Mouse (Mus musculus): ENCODE data around the gene Gm45234. TPM values are rescaled to one million over a fixed set of nuclear protein-coding genes. Genes with fewer than 3 reads are reported as not detected.
A peak's percentile ranks its signal among the peaks of the same experiment; 100 is the strongest.

Gm45234 gene
- polyA plus RNA-seq, 1 experiment from 2014 or later, result not detected

GRCm38 (mm10) chr6:124732476-124733370, 23.1 kb downstream of the Gm45234 start:
- no peak overlapping the region; the same call in 1 of the 2 replicates for H3K9ac ChIP-seq
- ATAC-seq (ENCODE audit: low FRiP score, low read depth), result no peak
- H3K4me1 ChIP-seq, result 0 out of 2 replicates have a peak, but pooled peaks cover 5% of the 10 kb centered on the region
- H3K4me2 ChIP-seq (replicated peaks), result no peak overlapping the region
- H3K27ac ChIP-seq, result no peak overlapping the region
- H3K27me3 ChIP-seq (replicated peaks), result no peaks in the 10 kb centered on the region
- H3K36me3 ChIP-seq, result no peaks in the 10 kb centered on the region
- 0 out of 2 replicates have a peak overlapping the region, but pooled peaks have one; percentile 2 for H3K4me3 ChIP-seq
- no peaks in the 10 kb centered on the region for H3K9me3 ChIP-seq
- 51% methylated on average over 19 of the region's 19 CpGs for WGBS

- H3K27me3 ChIP-seq (replicated peaks), result no peaks in the 10 kb centered on the region
- no peak overlapping the region for H3K4me3 ChIP-seq
- H3K27ac ChIP-seq, result no peak overlapping the region
- no peak overlapping the region for H3K9ac ChIP-seq
- H3K36me3 ChIP-seq, result no peaks in the 10 kb centered on the region
- WGBS, result 88% methylated on average over 7 of the region's 7 CpGs
- no peak for ATAC-seq (ENCODE audit: low FRiP score, low read depth)
- H3K4me1 ChIP-seq, result 0 out of 2 replicates have a peak, but pooled peaks cover 5% of the 10 kb centered on the region
- no peak overlapping the region for H3K4me2 ChIP-seq (replicated peaks)
- no peaks in the 10 kb centered on the region for H3K9me3 ChIP-seq
These were observed 24.8 kb downstream of the Gm45234 start for GRCm38 (mm10) chr6:124731038-124731437.

- H3K4me2 ChIP-seq (replicated peaks), result no peak overlapping the region
- no peaks in the 10 kb centered on the region for H3K27me3 ChIP-seq (replicated peaks)
- no peak overlapping the region for H3K27ac ChIP-seq
- WGBS, result 81% methylated on average over 8 of the region's 8 CpGs
- H3K9ac ChIP-seq, result no peak overlapping the region
- no peak overlapping the region for H3K4me3 ChIP-seq
- H3K36me3 ChIP-seq, result no peaks in the 10 kb centered on the region
- H3K9me3 ChIP-seq, result no peaks in the 10 kb centered on the region
- 0 out of 2 replicates have a peak, but pooled peaks cover 5% of the 10 kb centered on the region for H3K4me1 ChIP-seq
- no peak for ATAC-seq (ENCODE audit: low FRiP score, low read depth)
These were observed 25.7 kb downstream of the Gm45234 start for GRCm38 (mm10) chr6:124729850-124730705.

- no peaks in the 10 kb centered on the region for H3K9me3 ChIP-seq
- WGBS, result 93% methylated on average over 10 of the region's 10 CpGs
These were observed 27.2 kb downstream of the Gm45234 start for GRCm38 (mm10) chr6:124728621-124729020.

GRCm38 (mm10) chr6:124724472-124724871, 31.3 kb downstream of the Gm45234 start:
- no peak for ATAC-seq (ENCODE audit: low FRiP score, low read depth)
- H3K4me3 ChIP-seq, result no peak overlapping the region
- 86% methylated on average over 10 of the region's 10 CpGs for WGBS

More at GRCm38 (mm10) chr6:124728621-124729020, 27.2 kb downstream of the Gm45234 start:
- no peak for ATAC-seq (ENCODE audit: low FRiP score, low read depth)
- Histone ChIP-seq H3K9ac (no peak overlapping the region), H3K4me3 (no peak overlapping the region), H3K4me2 (replicated peaks) (no peak overlapping the region), H3K4me1 (0 out of 2 replicates have a peak, but pooled peaks cover 5% of the 10 kb centered on the region), H3K36me3 (no peaks in the 10 kb centered on the region), H3K27me3 (replicated peaks) (no peaks in the 10 kb centered on the region), H3K27ac (no peak overlapping the region)

GRCm38 (mm10) chr6:124723541-124723940, 32.3 kb downstream of the Gm45234 start:
- 79% methylated on average over 8 of the region's 8 CpGs for WGBS

More at GRCm38 (mm10) chr6:124724472-124724871, 31.3 kb downstream of the Gm45234 start:
- no peak overlapping the region for H3K27ac ChIP-seq
- H3K27me3 ChIP-seq (replicated peaks), result no peaks in the 10 kb centered on the region
- no peak overlapping the region for H3K4me2 ChIP-seq (replicated peaks)
- H3K9ac ChIP-seq, result no peak overlapping the region
- no peaks in the 10 kb centered on the region for H3K9me3 ChIP-seq
- H3K36me3 ChIP-seq, result no peaks in the 10 kb centered on the region
- no peaks in the 10 kb centered on the region for H3K4me1 ChIP-seq

GRCm38 (mm10) chr6:124722876-124723473, 32.8 kb downstream of the Gm45234 start:
- 83% methylated on average over 6 of the region's 6 CpGs for WGBS
- no peaks in the 10 kb centered on the region for H3K9me3 ChIP-seq
- H3K27ac ChIP-seq, result no peak overlapping the region
- no peak for ATAC-seq (ENCODE audit: low FRiP score, low read depth)
- H3K4me3 ChIP-seq, result no peak overlapping the region
- H3K4me1 ChIP-seq, result no peaks in the 10 kb centered on the region
- peaks cover under 1% of the 10 kb centered on the region for H3K36me3 ChIP-seq
- H3K27me3 ChIP-seq (replicated peaks), result no peaks in the 10 kb centered on the region
- no peak overlapping the region for H3K9ac ChIP-seq
- no peak overlapping the region for H3K4me2 ChIP-seq (replicated peaks)

More at GRCm38 (mm10) chr6:124723541-124723940, 32.3 kb downstream of the Gm45234 start:
- no peak overlapping the region for H3K9ac ChIP-seq
- H3K4me2 ChIP-seq (replicated peaks), result no peak overlapping the region
- no peak overlapping the region for H3K4me3 ChIP-seq
- no peaks in the 10 kb centered on the region for H3K9me3 ChIP-seq
- H3K36me3 ChIP-seq, result no peaks in the 10 kb centered on the region
- no peak for ATAC-seq (ENCODE audit: low FRiP score, low read depth)
- no peaks in the 10 kb centered on the region for H3K27me3 ChIP-seq (replicated peaks)
- H3K4me1 ChIP-seq, result no peaks in the 10 kb centered on the region
- H3K27ac ChIP-seq, result no peak overlapping the region

GRCm38 (mm10) chr6:124720904-124721303, 34.9 kb downstream of the Gm45234 start:
- Histone ChIP-seq H3K27ac (no peak overlapping the region), H3K4me2 (replicated peaks) (no peak overlapping the region), H3K36me3 (peaks cover 21% of the 10 kb centered on the region), H3K9me3 (no peaks in the 10 kb centered on the region), H3K4me3 (no peak overlapping the region), H3K27me3 (replicated peaks) (no peaks in the 10 kb centered on the region), H3K4me1 (no peaks in the 10 kb centered on the region), H3K9ac (no peak overlapping the region)
- WGBS, result 64% methylated on average over 11 of the region's 11 CpGs
- ATAC-seq (ENCODE audit: low FRiP score, low read depth), result no peak

- no peaks in the 10 kb centered on the region for H3K4me1 ChIP-seq
- no peak overlapping the region for H3K27ac ChIP-seq
- no peak overlapping the region for H3K9ac ChIP-seq
- no peak overlapping the region for H3K4me3 ChIP-seq
- H3K36me3 ChIP-seq, result peaks cover 35% of the 10 kb centered on the region
- 75% methylated on average over 7 of the region's 7 CpGs for WGBS
- H3K27me3 ChIP-seq (replicated peaks), result no peaks in the 10 kb centered on the region
- H3K9me3 ChIP-seq, result no peaks in the 10 kb centered on the region
- no peak overlapping the region for H3K4me2 ChIP-seq (replicated peaks)
- no peak for ATAC-seq (ENCODE audit: low FRiP score, low read depth)
These were observed 36.4 kb downstream of the Gm45234 start for GRCm38 (mm10) chr6:124719354-124719978.

- H3K9me3 ChIP-seq, result no peaks in the 10 kb centered on the region
- peaks cover 6% of the 10 kb centered on the region for H3K4me1 ChIP-seq
- H3K4me3 ChIP-seq, result no peak overlapping the region
- no peak overlapping the region for H3K9ac ChIP-seq
- no peaks in the 10 kb centered on the region for H3K27me3 ChIP-seq (replicated peaks)
- no peak overlapping the region for H3K27ac ChIP-seq
- ATAC-seq (ENCODE audit: low FRiP score, low read depth), result no peak
- 59% methylated on average over 16 of the region's 16 CpGs for WGBS
- H3K36me3 ChIP-seq, result peaks cover 43% of the 10 kb centered on the region
- no peak overlapping the region for H3K4me2 ChIP-seq (replicated peaks)
These were observed 37.1 kb downstream of the Gm45234 start for GRCm38 (mm10) chr6:124718703-124719102.

- Histone ChIP-seq H3K27me3 (replicated peaks) (no peaks in the 10 kb centered on the region), H3K4me2 (replicated peaks) (no peak overlapping the region), H3K4me1 (peaks cover 14% of the 10 kb centered on the region), H3K9ac (no peak overlapping the region), H3K27ac (no peak overlapping the region), H3K9me3 (no peaks in the 10 kb centered on the region), H3K36me3 (peaks cover 44% of the 10 kb centered on the region), H3K4me3 (no peak overlapping the region)
- no peak for ATAC-seq (ENCODE audit: low FRiP score, low read depth)
- WGBS, result 89% methylated on average over 13 of the region's 13 CpGs
These were observed 37.9 kb downstream of the Gm45234 start for GRCm38 (mm10) chr6:124717968-124718367.

Measured in neural tube, embryonic 12.5 days (tissue).